Mouse (Mus musculus) lung, embryonic 14.5 days (tissue): Measurements from ENCODE around the gene Ulk4. TPM values are rescaled to one million over a fixed set of nuclear protein-coding genes. Genes with fewer than 3 reads are reported as not detected.

Source experiments
- ATAC-seq: fragments of 200-750 bp; cut with Nextera tagmentation; 2 replicates; pipeline ENCODE4 v1.8.0; 2017; ENCODE audit warnings: mild to moderate bottlenecking, moderate TSS enrichment, moderate library complexity; ENCODE audit not compliant: insufficient read depth
- DNase-seq: peaks from one replicate; pipeline ENCODE4 v3.0.0-alpha.2; 2015
- H3K27ac ChIP-seq: fragments of 300-500 bp; sonication (generic); 2 replicates; pipeline ENCODE4 v1.5.1; 2014; ENCODE audit warnings: low read depth, mild to moderate bottlenecking, moderate library complexity
- H3K27me3 ChIP-seq: fragments of 300-500 bp; sonication (generic); 2 replicates; pipeline ENCODE4 v1.6.1; 2014; ENCODE audit warnings: low read length, control low read depth; ENCODE audit not compliant: insufficient read depth
- H3K36me3 ChIP-seq: fragments of 300-500 bp; sonication (generic); 2 replicates; pipeline ENCODE4 v1.6.1; 2014; ENCODE audit warnings: control low read depth; ENCODE audit not compliant: insufficient read depth
- H3K4me1 ChIP-seq: fragments of 300-500 bp; sonication (generic); 2 replicates; pipeline ENCODE4 v1.6.1; 2014; ENCODE audit warnings: antibody characterized with exemption, control low read depth; ENCODE audit not compliant: insufficient read depth
- H3K4me2 ChIP-seq: fragments of 300-500 bp; sonication (generic); 2 replicates; pipeline ENCODE4 v1.6.1; 2014; ENCODE audit warnings: mild to moderate bottlenecking
- H3K4me3 ChIP-seq: fragments of 300-500 bp; sonication (generic); 2 replicates; pipeline ENCODE4 v1.5.1; 2014; ENCODE audit warnings: low read depth, low read length
- H3K9ac ChIP-seq: fragments of 300-500 bp; sonication (generic); 2 replicates; pipeline ENCODE4 v1.6.1; 2014
- H3K9me3 ChIP-seq: fragments of 300-500 bp; sonication (generic); 2 replicates; pipeline ENCODE4 v1.6.1; 2016; ENCODE audit warnings: low read depth, low read length, control low read depth
- CTCF ChIP-seq: IDR thresholded peaks from 2 replicates; pipeline ENCODE4 v1.5.1; 2016; ENCODE audit warnings: antibody characterized with exemption, low read depth
- WGBS: fragments of 180-500 bp; shearing (Covaris S2); extraction: QIAGEN DNeasy Blood & Tissue Kit; methylation state at CpG from one replicate; pipeline ENCODE4 v1.1.7; 2014; 5-methylcytosine and 5-hydroxymethylcytosine counted together
- polyA plus RNA-seq: library from polyadenylated mRNA; unstranded; fragments of >200 nt; fragmentation: Nextera tagmentation; extraction: Ambion mirVana; gene quantifications from 2 replicates; pipeline ENCODE4 v1.2.1, GENCODE M21; 2014

Gene Ulk4
- polyA plus RNA-seq, 1 experiment from 2014 or later: 125 TPM

DNA sequence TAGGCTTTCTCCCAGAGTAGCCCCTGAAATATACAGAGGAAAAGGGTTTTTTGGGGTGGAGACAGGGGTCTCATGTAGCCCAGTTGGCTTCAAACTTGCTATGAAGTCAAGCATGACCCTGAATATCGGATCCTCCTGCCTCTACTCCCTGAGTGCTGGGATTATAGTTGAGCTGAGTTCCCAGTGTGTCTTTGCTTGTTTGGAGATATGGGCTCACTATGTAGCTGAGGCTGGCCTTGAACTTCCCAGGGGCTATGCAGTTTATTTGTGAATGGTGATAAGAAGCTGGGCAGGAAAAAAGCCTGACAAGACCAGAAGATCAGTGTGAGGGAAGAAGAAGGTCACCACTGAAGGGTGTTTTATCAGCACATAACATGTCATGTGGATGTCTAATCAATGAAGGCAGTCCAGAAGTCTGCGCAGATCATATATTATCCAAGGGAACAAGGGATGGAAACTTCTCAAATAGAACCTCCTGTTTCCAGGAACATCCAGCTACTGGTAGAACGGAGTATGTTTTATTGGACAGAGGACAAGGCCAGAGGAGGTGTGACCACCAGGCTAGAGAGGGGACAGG, 9.4 kb upstream of the Ulk4 start:
- TF ChIP-seq CTCF: no peak

DNA sequence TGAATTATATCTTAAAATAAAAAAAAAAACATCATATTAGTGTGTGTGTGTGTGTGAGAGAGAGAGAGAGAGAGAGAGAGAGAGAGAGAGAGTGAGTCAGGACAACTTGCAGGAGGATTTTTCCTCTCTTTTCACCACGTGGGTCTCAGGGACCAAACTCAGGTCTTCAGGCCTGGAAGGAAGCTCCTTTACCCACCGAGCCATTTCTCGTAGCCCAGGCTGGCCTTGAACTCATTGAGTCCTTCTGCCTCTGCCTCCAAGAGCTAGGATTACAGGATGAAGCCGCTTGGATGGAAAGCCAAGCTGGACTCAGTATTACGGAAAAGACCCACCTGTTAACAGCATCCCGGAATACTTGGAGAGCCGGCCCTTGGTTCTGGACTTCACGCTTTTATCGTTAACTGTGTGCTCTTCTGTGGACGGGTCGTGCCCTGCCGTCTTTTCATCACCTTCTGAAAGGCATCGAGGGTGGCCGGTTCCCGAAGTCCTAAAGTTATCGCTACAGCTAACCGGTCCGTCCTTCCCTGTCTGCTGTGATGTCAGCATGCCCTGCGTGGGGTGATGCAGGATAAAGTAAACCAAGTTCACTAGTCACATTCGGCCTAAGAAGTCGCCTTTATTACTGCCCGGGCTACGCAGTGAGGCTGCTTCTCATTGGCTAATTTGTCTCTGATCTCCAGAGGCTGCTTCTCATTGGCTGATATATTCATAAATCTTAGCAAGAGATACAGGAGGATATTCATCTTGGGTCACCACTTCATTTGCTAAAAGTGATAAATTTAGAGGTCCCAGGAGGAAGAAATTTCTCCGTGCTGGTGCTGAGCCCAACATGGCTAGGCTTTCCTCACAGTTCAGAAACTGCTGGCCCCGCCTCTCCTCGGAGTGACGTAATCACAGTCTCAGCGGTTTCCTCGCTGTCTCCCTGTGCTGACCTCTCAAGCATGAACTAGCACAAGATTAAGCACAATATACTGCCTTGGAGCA, 8.6 kb upstream of the Ulk4 start:
- WGBS: 18% methylated on average over 29 of the region's 29 CpGs
- ATAC-seq (peak; percentile 91), DNase-seq (peak; percentile 86)
- peaks cover 6% of the 10 kb centered on the region; the same call in 1 of the 2 replicates for H3K9me3 ChIP-seq
- no peaks in the 10 kb centered on the region for H3K27me3 ChIP-seq
- peak overlapping the region; percentile 54; the same call in 1 of the 2 replicates for H3K27ac ChIP-seq
- H3K9ac ChIP-seq: peak overlapping the region; percentile 61
- no peaks in the 10 kb centered on the region for H3K4me1 ChIP-seq
- peak overlapping the region; percentile 46 for H3K4me3 ChIP-seq
- H3K4me2 ChIP-seq: peak overlapping the region; percentile 69
- TF ChIP-seq CTCF: no peak
- H3K36me3 ChIP-seq: no peaks in the 10 kb centered on the region

More for the DNA sequence above, 9.4 kb upstream of the Ulk4 start:
- Histone ChIP-seq H3K27ac (peak overlapping the region; percentile 3; the same call in 1 of the 2 replicates), H3K4me1 (no peaks in the 10 kb centered on the region), H3K9ac (peak overlapping the region; percentile 61), H3K4me3 (peak overlapping the region; percentile 46), H3K4me2 (peak overlapping the region; percentile 69), H3K36me3 (no peaks in the 10 kb centered on the region), H3K27me3 (no peaks in the 10 kb centered on the region), H3K9me3 (peaks cover 6% of the 10 kb centered on the region; the same call in 1 of the 2 replicates)
- 83% methylated on average over 3 of the region's 3 CpGs for WGBS
- ATAC-seq: peak; percentile 54
- DNase-seq: no peak

DNA sequence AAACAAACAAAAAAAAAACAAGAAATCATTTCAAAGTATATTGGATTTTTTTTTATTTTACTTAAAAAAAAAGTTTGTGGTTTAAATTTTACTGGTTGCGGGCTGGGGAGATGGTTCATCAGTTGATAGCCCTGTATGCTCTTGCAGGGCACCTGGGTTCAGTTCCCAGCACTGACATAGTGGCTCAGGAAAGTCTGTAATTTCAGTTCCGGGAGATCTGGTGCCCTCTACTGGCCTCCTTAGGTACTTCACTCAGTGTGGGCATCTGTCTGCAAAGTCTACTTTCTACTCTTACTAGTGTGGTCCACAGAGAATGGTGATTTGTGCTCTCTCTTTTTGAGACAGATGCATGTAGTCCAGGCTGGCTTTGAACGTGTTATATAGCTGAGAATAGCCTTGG, 7.4 kb upstream of the Ulk4 start:
- no peak for ATAC-seq
- WGBS: 91% methylated on average over 3 of the region's 3 CpGs
- Histone ChIP-seq H3K9ac (no peak overlapping the region), H3K27me3 (no peaks in the 10 kb centered on the region), H3K4me1 (no peaks in the 10 kb centered on the region), H3K9me3 (peaks cover 6% of the 10 kb centered on the region; the same call in 1 of the 2 replicates), H3K4me2 (no peak overlapping the region), H3K27ac (no peak overlapping the region), H3K4me3 (no peak overlapping the region), H3K36me3 (no peaks in the 10 kb centered on the region)
- DNase-seq: peak; percentile 59
- peak; percentile 57 for TF ChIP-seq CTCF

DNA sequence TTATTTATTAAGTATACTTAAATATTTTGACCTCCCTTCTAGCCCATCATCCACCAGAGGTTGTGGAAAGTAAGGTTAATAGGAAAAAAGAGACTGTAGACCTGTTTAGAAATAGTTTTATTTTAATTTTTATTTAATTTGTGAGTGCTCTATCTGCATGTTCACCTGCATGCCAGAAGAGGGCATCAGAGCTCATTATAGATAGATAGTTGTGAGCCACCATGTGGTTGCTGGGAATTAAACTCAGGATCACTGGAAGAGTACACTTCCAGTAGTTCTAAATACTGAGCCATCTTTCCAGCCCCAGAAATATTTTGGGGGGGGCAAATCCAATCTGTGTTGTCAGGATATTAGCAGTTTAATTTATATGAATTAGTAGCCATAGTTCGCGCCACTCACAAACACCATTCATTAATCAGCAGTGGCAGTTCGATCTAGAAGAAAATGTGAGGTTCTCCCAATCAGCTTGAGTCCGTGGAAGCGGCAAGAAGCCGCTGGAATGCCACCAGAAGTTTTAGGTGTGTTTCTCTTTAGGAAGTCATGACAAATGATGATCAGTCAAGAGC, 6.7 kb upstream of the Ulk4 start:
- no peaks in the 10 kb centered on the region for H3K4me1 ChIP-seq
- peaks cover 6% of the 10 kb centered on the region; the same call in 1 of the 2 replicates for H3K9me3 ChIP-seq
- 95% methylated on average over 6 of the region's 6 CpGs for whole genome bisulfite sequencing
- peak; percentile 56 for TF ChIP-seq CTCF
- DNase-seq (peak; percentile 35), ATAC-seq (no peak)
- H3K4me2 ChIP-seq: no peak overlapping the region
- no peaks in the 10 kb centered on the region for H3K36me3 ChIP-seq
- no peak overlapping the region for H3K4me3 ChIP-seq
- no peak overlapping the region for H3K9ac ChIP-seq
- H3K27me3 ChIP-seq: no peaks in the 10 kb centered on the region
- no peak overlapping the region for H3K27ac ChIP-seq

DNA sequence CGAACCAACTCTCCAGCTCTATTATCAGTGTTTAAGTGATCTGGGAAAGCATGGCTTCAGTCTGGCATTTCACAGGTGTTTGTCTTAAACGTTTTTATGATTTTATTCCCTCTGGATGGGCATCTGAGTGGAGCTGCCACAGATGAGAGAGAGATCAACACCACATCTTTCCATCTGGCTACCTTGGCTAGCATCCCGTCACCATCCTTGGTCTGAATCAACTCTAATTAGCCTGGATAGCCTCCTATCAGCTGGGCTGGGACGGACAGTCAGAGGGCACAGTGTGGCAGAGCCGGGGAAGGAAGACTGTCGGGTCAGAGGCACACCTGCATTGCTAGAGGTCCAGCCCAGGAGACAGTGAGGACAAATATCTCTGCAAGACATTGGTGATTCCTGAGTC, 4.9 kb upstream of the Ulk4 start:
- Histone ChIP-seq H3K4me1 (no peaks in the 10 kb centered on the region), H3K9ac (no peak overlapping the region), H3K4me2 (no peak overlapping the region), H3K27me3 (no peaks in the 10 kb centered on the region), H3K27ac (no peak overlapping the region), H3K9me3 (peaks cover 6% of the 10 kb centered on the region; the same call in 1 of the 2 replicates), H3K4me3 (no peak overlapping the region), H3K36me3 (no peaks in the 10 kb centered on the region)
- 81% methylated on average over 6 of the region's 6 CpGs for WGBS
- TF ChIP-seq CTCF: no peak
- ATAC-seq (no peak), DNase-seq (no peak)

DNA sequence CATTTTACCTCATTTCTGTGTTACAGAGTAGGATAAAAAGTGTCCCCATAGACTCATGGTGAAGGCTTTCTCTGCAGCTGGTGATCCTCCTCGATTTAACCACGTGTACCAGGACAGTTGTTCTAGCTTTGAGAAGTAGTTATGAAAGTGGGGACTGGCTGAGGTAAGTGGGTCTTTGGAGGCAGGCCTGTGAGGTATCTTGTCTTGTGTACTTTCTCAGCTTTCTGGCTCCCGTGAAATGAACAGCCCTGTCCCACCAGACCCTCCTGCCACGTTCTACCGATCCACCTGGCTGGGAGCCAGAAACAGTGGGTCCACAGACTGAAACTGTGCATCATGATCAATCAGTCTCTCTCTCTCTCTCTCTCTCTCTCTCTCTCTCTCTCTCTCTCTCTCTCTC, 2.2 kb upstream of the Ulk4 start:
- ATAC-seq (no peak), DNase-seq (no peak)
- TF ChIP-seq CTCF: no peak
- H3K27me3 ChIP-seq: no peaks in the 10 kb centered on the region
- no peak overlapping the region for H3K27ac ChIP-seq
- H3K9ac ChIP-seq: no peak overlapping the region
- H3K4me3 ChIP-seq: no peak overlapping the region
- H3K4me2 ChIP-seq: no peak overlapping the region
- H3K4me1 ChIP-seq: no peaks in the 10 kb centered on the region
- peaks cover 6% of the 10 kb centered on the region; the same call in 1 of the 2 replicates for H3K9me3 ChIP-seq
- no peaks in the 10 kb centered on the region for H3K36me3 ChIP-seq
- 74% methylated on average over 5 of the region's 5 CpGs for WGBS

DNA sequence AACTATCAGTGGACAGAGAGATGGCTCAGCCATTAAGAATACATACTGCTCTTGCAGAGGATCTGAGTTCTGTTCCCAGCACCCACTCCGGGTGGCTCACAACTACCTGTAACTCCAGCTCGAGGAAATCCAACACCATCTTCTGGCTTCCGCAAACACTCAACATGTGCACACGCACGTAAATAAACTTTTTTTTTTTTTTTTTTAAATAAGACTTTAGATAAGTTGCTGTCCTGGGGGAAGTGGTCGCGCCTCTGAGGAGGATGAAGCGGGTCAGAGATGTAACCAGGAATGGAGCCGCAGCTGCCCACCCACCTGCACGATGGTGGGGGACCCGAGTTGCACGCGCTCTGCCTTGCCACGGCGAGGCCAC, 266 bp downstream of the Ulk4 start:
- H3K36me3 ChIP-seq: no peaks in the 10 kb centered on the region
- peak overlapping the region; percentile 55 for H3K9ac ChIP-seq
- H3K9me3 ChIP-seq: no peaks in the 10 kb centered on the region
- DNase-seq (no peak), ATAC-seq (no peak)
- peak overlapping the region; percentile 56 for H3K4me3 ChIP-seq
- H3K27ac ChIP-seq: no peak overlapping the region
- 11% methylated on average over 15 of the region's 15 CpGs for WGBS
- no peak for TF ChIP-seq CTCF
- peak overlapping the region; percentile 89 for H3K4me2 ChIP-seq
- H3K27me3 ChIP-seq: no peaks in the 10 kb centered on the region
- no peaks in the 10 kb centered on the region for H3K4me1 ChIP-seq
